Mouse (Mus musculus) heart, adult 2 months (tissue): ENCODE results near the gene Abhd2. TPM values are rescaled to one million over a fixed set of nuclear protein-coding genes. Genes with fewer than 3 reads are reported as not detected.

Experiments used
- DNase-seq, 2 experiments: peaks; one replicate each; pipeline ENCODE4 v3.0.0; 2021
- H3K27ac ChIP-seq: fragments of 200-600 bp; 2 replicates; pipeline ENCODE4 v1.8.1; 2022
- H3K27me3 ChIP-seq: fragments of 200-500 bp; 2 replicates; pipeline ENCODE4 v1.6.1; 2012; ENCODE audit warnings: mild to moderate bottlenecking, low read length, inconsistent platforms, mixed read lengths; ENCODE audit not compliant: control insufficient read depth, insufficient read depth
- H3K36me3 ChIP-seq: fragments of 200-500 bp; 2 replicates; pipeline ENCODE4 v1.6.1; 2012; ENCODE audit warnings: low read length, inconsistent platforms; ENCODE audit not compliant: control insufficient read depth, insufficient read depth
- H3K4me1 ChIP-seq: fragments of 200-500 bp; 2 replicates; pipeline ENCODE4 v1.6.1; 2011; ENCODE audit warnings: low read length; ENCODE audit not compliant: control insufficient read depth, insufficient read depth
- H3K4me3 ChIP-seq: fragments of 200-600 bp; 2 replicates; pipeline ENCODE4 v1.8.1; 2022
- H3K79me2 ChIP-seq: fragments of 200-500 bp; replicated peaks from 2 replicates; pipeline ENCODE4 v1.6.1; 2012; ENCODE audit warnings: mild to moderate bottlenecking, inconsistent platforms, low read length, moderate library complexity, mixed read lengths; ENCODE audit not compliant: control insufficient read depth, insufficient read depth
- H3K9ac ChIP-seq: fragments of 200-500 bp; 2 replicates; pipeline ENCODE4 v1.6.1; 2012; ENCODE audit warnings: low read depth, mild to moderate bottlenecking, control low read depth, inconsistent platforms, low read length, mixed read lengths
- CTCF ChIP-seq: fragments of 200-600 bp; IDR thresholded peaks from 2 replicates; pipeline ENCODE4 v1.8.1; 2022; ENCODE audit warnings: antibody characterized with exemption, mild to moderate bottlenecking, moderate library complexity
- EP300 ChIP-seq: fragments of 200-500 bp; IDR thresholded peaks from 2 replicates; pipeline ENCODE4 v1.6.1; 2011; ENCODE audit warnings: low read depth, low read length, control low read depth; ENCODE audit not compliant: insufficient read depth
- POLR2A ChIP-seq: fragments of 200-500 bp; IDR thresholded peaks from 2 replicates; pipeline ENCODE4 v1.6.1; 2011; ENCODE audit warnings: mild to moderate bottlenecking, low read depth, low read length, control low read depth; ENCODE audit not compliant: insufficient read depth
- WGBS: fragments of 180-500 bp; shearing (Covaris S2); methylation state at CpG from one replicate; pipeline ENCODE4 v1.1.7; 2018; 5-methylcytosine and 5-hydroxymethylcytosine counted together
- intact Hi-C: fragments of 180-260 bp; cut with DNase I; formaldehyde crosslinking; loops from one replicate; pipeline ENCODE4 v1.15.1; 2025
- polyA plus RNA-seq: library from polyadenylated mRNA; depleted of rRNA; stranded (reverse); fragments of >200 nt; gene quantifications from 2 replicates; pipeline ENCODE4 v1.2.3, GENCODE M21; 2012
- total RNA-seq, 2 experiments: library from RNA; stranded (reverse); gene quantifications; 2 replicates each; pipeline ENCODE4 v1.2.3; 2021

Gene Abhd2
- total and polyA plus RNA-seq, 3 experiments: 8.4 to 36.3 (median 33.8) TPM

DNA sequence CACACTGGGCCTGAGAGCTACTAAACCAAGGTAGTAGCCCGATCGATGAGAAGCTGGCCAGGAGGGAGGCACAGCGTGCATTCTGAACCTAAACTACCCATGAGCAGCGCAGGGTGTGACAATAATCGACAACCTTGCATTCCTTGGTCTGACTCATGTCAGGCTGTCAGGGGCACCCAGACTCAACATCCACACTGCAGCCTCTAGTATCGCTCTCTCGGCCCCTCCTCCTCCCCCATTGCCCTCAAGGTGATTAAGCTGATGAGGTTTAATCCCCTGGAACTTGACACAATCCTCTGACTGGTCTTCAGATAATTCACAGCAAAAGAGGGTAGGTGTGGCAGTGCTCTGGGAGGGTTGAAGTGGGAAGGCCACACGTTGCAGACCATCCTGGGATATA lies 3.6 kb upstream of the Abhd2 start:
- TF ChIP-seq CTCF (no peak), POLR2A (no peak), EP300 (no peak)
- Histone ChIP-seq H3K4me1 (peaks cover 6% of the 10 kb centered on the region), H3K27me3 (no peaks in the 10 kb centered on the region), H3K9ac (no peak overlapping the region), H3K79me2 (no peaks in the 10 kb centered on the region), H3K4me3 (no peak overlapping the region), H3K36me3 (no peaks in the 10 kb centered on the region; the same call in 1 of the 2 replicates), H3K27ac (no peak overlapping the region)
- intact Hi-C loops: no loop called here
- WGBS: 61% methylated on average over 8 of the region's 8 CpGs
- DNase-seq: no peak

DNA sequence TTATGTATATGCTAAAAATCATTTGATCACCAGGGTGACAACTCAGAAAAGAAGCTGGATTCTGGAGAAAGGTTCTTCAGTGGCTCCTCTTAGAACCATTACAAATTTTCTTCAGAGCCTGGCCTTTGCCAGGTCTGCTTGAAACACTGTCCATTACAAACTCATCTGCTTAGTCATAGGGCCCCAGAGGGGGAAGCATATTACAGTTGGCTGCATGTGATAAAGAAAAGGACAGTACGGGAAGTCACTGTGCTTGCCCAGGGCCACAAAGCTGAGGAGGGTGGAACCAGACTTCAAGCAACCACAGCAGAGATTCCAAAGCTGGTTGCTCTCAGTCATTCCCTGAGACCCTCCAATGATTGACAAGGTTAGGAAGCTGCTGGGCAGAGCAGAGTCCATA lies 3.1 kb upstream of the Abhd2 start:
- Histone ChIP-seq H3K36me3 (peaks cover 2% of the 10 kb centered on the region; the same call in 1 of the 2 replicates), H3K4me3 (no peak overlapping the region), H3K79me2 (no peaks in the 10 kb centered on the region), H3K9ac (no peak overlapping the region), H3K4me1 (peaks cover 8% of the 10 kb centered on the region), H3K27ac (no peak overlapping the region), H3K27me3 (no peaks in the 10 kb centered on the region)
- TF ChIP-seq EP300 (no peak), CTCF (no peak), POLR2A (no peak)
- DNase-seq: no peak
- intact Hi-C loops: loop anchor here (2.0 to 10.0 kb wide), 2 partner anchors 23 to 195 kb away; partner anchors contain the start of gene Polg
- 39% methylated on average over 1 of the region's 1 CpGs for WGBS

DNA sequence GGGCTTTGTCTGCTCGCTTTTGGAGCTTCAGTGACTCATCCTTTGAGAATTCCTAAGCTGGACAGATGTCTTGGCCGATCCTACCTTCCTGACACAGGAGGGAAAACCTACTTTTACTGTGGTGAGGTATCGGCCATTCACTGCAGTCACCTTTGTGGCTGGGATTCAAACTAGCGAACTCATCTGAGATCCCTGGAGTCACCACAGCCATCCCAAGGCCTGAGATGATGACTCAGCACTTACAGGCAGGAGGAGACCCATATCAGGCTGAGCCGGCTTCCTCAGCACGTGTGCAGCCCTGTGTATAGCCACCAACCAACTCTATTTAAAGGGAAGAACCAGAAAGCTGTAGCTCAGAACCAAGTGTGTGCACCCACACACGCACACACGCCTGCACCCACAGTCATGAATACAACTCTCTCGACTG lies 2.0 kb upstream of the Abhd2 start:
- Histone ChIP-seq H3K9ac (no peak overlapping the region), H3K36me3 (peaks cover 2% of the 10 kb centered on the region), H3K4me1 (peaks cover 9% of the 10 kb centered on the region), H3K4me3 (no peak overlapping the region), H3K79me2 (no peaks in the 10 kb centered on the region), H3K27me3 (no peaks in the 10 kb centered on the region), H3K27ac (no peak overlapping the region)
- 64% methylated on average over 9 of the region's 9 CpGs for WGBS
- no peak for DNase-seq
- intact Hi-C loops: loop anchor here (2.0 to 10.0 kb wide), 2 partner anchors 24 to 194 kb away; partner anchors contain the start of gene Polg
- TF ChIP-seq POLR2A (no peak), EP300 (no peak), CTCF (no peak)

DNA sequence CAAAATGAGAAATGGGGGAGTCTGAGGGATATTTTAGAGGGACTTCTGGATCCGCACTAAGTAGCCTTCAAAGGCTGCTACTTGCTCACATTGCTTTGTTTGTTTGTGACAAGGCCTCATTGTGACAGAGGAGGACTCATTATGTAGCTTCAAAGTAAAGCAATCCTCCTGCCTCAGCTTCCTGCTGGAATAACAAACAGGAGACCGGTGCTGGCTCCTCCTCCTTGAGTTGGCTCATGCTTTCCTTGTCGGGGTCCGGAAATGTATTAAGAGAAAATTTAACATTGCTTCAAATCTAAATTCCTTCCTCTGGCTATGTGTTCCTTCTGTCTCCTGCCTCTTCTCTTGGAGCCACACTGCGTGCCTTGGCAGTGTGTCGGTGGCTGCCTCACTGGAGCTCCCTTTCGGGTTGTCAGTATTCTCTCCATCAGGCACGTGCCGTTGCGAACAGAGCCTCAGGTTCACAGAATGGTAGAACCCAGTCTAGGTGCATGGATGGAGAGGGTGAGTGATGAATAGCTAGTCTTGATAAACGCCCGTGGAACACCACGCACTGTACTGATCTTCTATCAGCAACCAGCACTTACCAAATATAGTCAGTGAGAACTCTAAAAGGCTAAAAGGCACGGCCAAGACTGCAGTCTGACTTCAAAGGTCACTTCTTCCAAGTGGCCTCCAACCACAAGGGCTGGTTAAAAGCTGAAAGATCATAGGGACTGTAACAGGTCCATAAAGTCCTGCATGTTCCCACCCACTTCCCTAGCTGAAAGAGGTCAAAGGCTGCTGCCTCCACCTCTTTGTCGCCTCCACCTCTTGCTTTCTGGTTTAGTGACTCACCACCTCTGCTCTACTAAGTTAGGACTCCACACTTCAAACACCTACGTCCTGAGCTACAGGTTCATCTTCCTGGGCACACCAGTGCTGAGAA lies 874 bp upstream of the Abhd2 start:
- Histone ChIP-seq H3K9ac (no peak overlapping the region), H3K4me1 (peaks cover 10% of the 10 kb centered on the region), H3K79me2 (no peaks in the 10 kb centered on the region), H3K4me3 (peak overlapping the region; percentile 47), H3K27me3 (no peaks in the 10 kb centered on the region), H3K27ac (peak overlapping the region; percentile 29), H3K36me3 (peaks cover 2% of the 10 kb centered on the region)
- TF ChIP-seq POLR2A: no peak
- TF ChIP-seq EP300: no peak
- no peak for TF ChIP-seq CTCF
- intact Hi-C loops: loop anchor here (2.0 to 10.0 kb wide), 2 partner anchors 25 to 193 kb away; partner anchors contain the start of gene Polg
- 83% methylated on average over 16 of the region's 16 CpGs for WGBS
- no peak for DNase-seq

DNA sequence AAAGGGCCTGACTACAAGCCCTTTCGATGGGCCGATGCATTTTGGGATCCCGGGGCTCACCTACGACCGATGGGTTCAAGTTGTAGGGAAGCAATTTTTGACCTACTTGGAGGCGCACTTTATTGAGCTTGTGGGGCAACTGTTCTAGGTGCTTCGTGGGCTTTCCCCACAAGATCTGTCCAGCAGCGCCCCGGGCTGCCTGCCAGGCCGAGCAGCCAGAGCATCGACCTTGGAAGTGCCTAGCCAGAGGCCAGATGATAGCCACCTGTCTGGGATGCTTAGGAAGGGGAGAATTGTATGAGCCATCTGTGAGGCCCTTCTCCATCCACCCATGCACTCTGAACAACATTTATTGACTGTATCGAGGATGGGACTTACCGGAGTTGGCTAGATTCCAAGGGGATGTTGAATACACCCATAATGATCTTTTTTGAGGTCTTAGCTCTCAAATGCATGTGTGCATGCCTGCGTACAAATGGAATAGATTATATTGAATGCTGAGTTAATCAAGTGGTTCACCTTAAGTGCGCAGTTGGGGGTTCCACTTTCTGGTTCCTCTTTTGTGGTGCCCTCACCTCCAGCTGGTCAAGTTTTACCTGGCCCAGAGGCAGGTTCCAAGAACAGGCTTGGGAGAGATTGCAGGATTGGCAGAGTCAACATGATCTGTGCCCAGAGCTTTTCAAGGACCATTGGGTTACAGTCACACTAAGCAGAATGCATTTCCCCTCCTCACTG lies 906 bp downstream of the Abhd2 start:
- no peaks in the 10 kb centered on the region for H3K27me3 ChIP-seq
- no peaks in the 10 kb centered on the region for H3K79me2 ChIP-seq
- peaks cover 10% of the 10 kb centered on the region for H3K4me1 ChIP-seq
- peak overlapping the region; percentile 77 for H3K9ac ChIP-seq
- H3K4me3 ChIP-seq: peak overlapping the region; percentile 94
- H3K36me3 ChIP-seq: peaks cover 2% of the 10 kb centered on the region
- WGBS: 13% methylated on average over 15 of the region's 15 CpGs
- peak overlapping the region; percentile 92 for H3K27ac ChIP-seq
- peak; percentile 65 to 74 for DNase-seq
- no peak for TF ChIP-seq POLR2A
- TF ChIP-seq CTCF: no peak
- intact Hi-C loops: loop anchor here (2.0 to 10.0 kb wide), 2 partner anchors 35 to 191 kb away; partner anchors contain the start of gene Polg
